Mouse (Mus musculus) gastrocnemius, adult 2 months (tissue): Measurements from ENCODE around the gene Stxbp3. TPM values are rescaled to one million over a fixed set of nuclear protein-coding genes. Genes with fewer than 3 reads are reported as not detected.

Experiments used
- DNase-seq: peaks from one replicate; pipeline ENCODE4 v3.0.0; 2022
- H3K27ac ChIP-seq: fragments of 200-600 bp; 2 replicates; pipeline ENCODE4 v1.8.1; 2022; ENCODE audit warnings: mild to moderate bottlenecking
- H3K4me3 ChIP-seq: fragments of 200-600 bp; 2 replicates; pipeline ENCODE4 v1.8.1; 2022; ENCODE audit warnings: mild to moderate bottlenecking, moderate library complexity
- CTCF ChIP-seq: fragments of 200-600 bp; IDR thresholded peaks from 2 replicates; pipeline ENCODE4 v1.8.1; 2022; ENCODE audit warnings: antibody characterized with exemption, mild to moderate bottlenecking, moderate library complexity
- intact Hi-C: fragments of 180-260 bp; cut with DNase I; formaldehyde crosslinking; loops from one replicate; pipeline ENCODE4 v1.15.1; 2025
- total RNA-seq, 2 experiments: library from RNA; stranded (reverse); gene quantifications; 2 replicates each; pipeline ENCODE4 v1.2.3; 2021

Gene Stxbp3
- total RNA-seq, 2 experiments from 2014 or later, result 30.5 to 40.4 TPM

GRCm38 (mm10) chr3:108815631-108816030 lies 24.7 kb downstream of the Stxbp3 start:
- DNase-seq, result no peak
- Histone ChIP-seq H3K27ac (no peak overlapping the region), H3K4me3 (no peak overlapping the region)
- intact Hi-C loops, result no loop called here
- no peak for TF ChIP-seq CTCF

- TF ChIP-seq CTCF, result no peak
- H3K27ac ChIP-seq, result peak overlapping the region; percentile 44
- intact Hi-C loops, result no loop called here
- no peak overlapping the region for H3K4me3 ChIP-seq
- DNase-seq, result no peak
These were observed 29.5 kb downstream of the Stxbp3 start for GRCm38 (mm10) chr3:108810747-108811263.

- no peak overlapping the region for H3K4me3 ChIP-seq
- no peak for TF ChIP-seq CTCF
- intact Hi-C loops, result no loop called here
- H3K27ac ChIP-seq, result no peak overlapping the region
- DNase-seq, result no peak
These were observed 34.7 kb downstream of the Stxbp3 start for GRCm38 (mm10) chr3:108805622-108806021.

GRCm38 (mm10) chr3:108798375-108798774 lies 42.0 kb downstream of the Stxbp3 start:
- H3K4me3 ChIP-seq, result no peak overlapping the region
- H3K27ac ChIP-seq, result no peak overlapping the region
- peak; percentile 36 for TF ChIP-seq CTCF
- DNase-seq, result no peak
- intact Hi-C loops, result no loop called here

GRCm38 (mm10) chr3:108797723-108798122 lies 42.6 kb downstream of the Stxbp3 start:
- no peak overlapping the region for H3K27ac ChIP-seq
- TF ChIP-seq CTCF, result no peak
- H3K4me3 ChIP-seq, result no peak overlapping the region
- intact Hi-C loops, result no loop called here
- DNase-seq, result no peak

GRCm38 (mm10) chr3:108796386-108796785 lies 43.9 kb downstream of the Stxbp3 start:
- TF ChIP-seq CTCF, result no peak
- H3K27ac ChIP-seq, result no peak overlapping the region
- DNase-seq, result no peak
- H3K4me3 ChIP-seq, result no peak overlapping the region
- intact Hi-C loops, result no loop called here

- intact Hi-C loops, result no loop called here
- no peak overlapping the region for H3K4me3 ChIP-seq
- H3K27ac ChIP-seq, result no peak overlapping the region
- TF ChIP-seq CTCF, result no peak
- no peak for DNase-seq
These were observed 44.6 kb downstream of the Stxbp3 start for GRCm38 (mm10) chr3:108795554-108796299.

GRCm38 (mm10) chr3:108794780-108795179 lies 45.5 kb downstream of the Stxbp3 start:
- Histone ChIP-seq H3K27ac (no peak overlapping the region), H3K4me3 (no peak overlapping the region)
- intact Hi-C loops, result no loop called here
- no peak for TF ChIP-seq CTCF
- no peak for DNase-seq

GRCm38 (mm10) chr3:108792420-108792819 lies 47.9 kb downstream of the Stxbp3 start:
- intact Hi-C loops, result no loop called here
- no peak for TF ChIP-seq CTCF
- H3K4me3 ChIP-seq, result no peak overlapping the region

GRCm38 (mm10) chr3:108791054-108791706 lies 49.1 kb downstream of the Stxbp3 start:
- no peak overlapping the region for H3K4me3 ChIP-seq
- intact Hi-C loops, result no loop called here
- H3K27ac ChIP-seq, result no peak overlapping the region
- TF ChIP-seq CTCF, result no peak
- no peak for DNase-seq

More at GRCm38 (mm10) chr3:108792420-108792819, 47.9 kb downstream of the Stxbp3 start:
- no peak for DNase-seq
- no peak overlapping the region for H3K27ac ChIP-seq

GRCm38 (mm10) chr3:108790499-108790898 lies 49.8 kb downstream of the Stxbp3 start:
- intact Hi-C loops, result no loop called here
- Histone ChIP-seq H3K4me3 (no peak overlapping the region), H3K27ac (no peak overlapping the region)
- no peak for TF ChIP-seq CTCF
- DNase-seq, result no peak

- no peak overlapping the region for H3K4me3 ChIP-seq
- intact Hi-C loops, result no loop called here
- DNase-seq, result no peak
- no peak for TF ChIP-seq CTCF
- no peak overlapping the region for H3K27ac ChIP-seq
These were observed 51.0 kb downstream of the Stxbp3 start for GRCm38 (mm10) chr3:108789299-108789698.

GRCm38 (mm10) chr3:108788455-108788794 lies 51.9 kb downstream of the Stxbp3 start:
- intact Hi-C loops, result no loop called here
- TF ChIP-seq CTCF, result no peak
- no peak overlapping the region for H3K4me3 ChIP-seq
- no peak overlapping the region for H3K27ac ChIP-seq
- no peak for DNase-seq
